Mouse (Mus musculus) heart, adult 2 months (tissue): ENCODE data around the gene Cirbp.

Source experiments
- CTCF ChIP-seq: fragments of 200-600 bp; IDR thresholded peaks from 2 replicates; pipeline ENCODE4 v1.8.1; 2022; ENCODE audit warnings: antibody characterized with exemption, mild to moderate bottlenecking, moderate library complexity
- EP300 ChIP-seq: fragments of 200-500 bp; IDR thresholded peaks from 2 replicates; pipeline ENCODE4 v1.6.1; 2011; ENCODE audit warnings: low read depth, low read length, control low read depth; ENCODE audit not compliant: insufficient read depth
- POLR2A ChIP-seq: fragments of 200-500 bp; IDR thresholded peaks from 2 replicates; pipeline ENCODE4 v1.6.1; 2011; ENCODE audit warnings: mild to moderate bottlenecking, low read depth, low read length, control low read depth; ENCODE audit not compliant: insufficient read depth

GRCm38 (mm10) chr10:80189999-80190398 lies 24.2 kb downstream of the Cirbp start:
- TF ChIP-seq CTCF (no peak), POLR2A (no peak), EP300 (no peak)
